Mouse (Mus musculus): ENCODE results near the gene Ect2.

GRCm38 (mm10) chr3:27054766-27055165 lies 98.9 kb downstream of the Ect2 start:
- TF ChIP-seq CHD2 (IDR thresholded peaks at IDR 0.05; ENCODE audit: low read length) (no peak), TCF12 (IDR thresholded peaks at IDR 0.05; ENCODE audit: low read depth, low read length) (no peak), CHD1 (IDR thresholded peaks at IDR 0.05; ENCODE audit: low read depth, low read length) (no peak), CTCF (conservative IDR thresholded peaks at IDR 0.05 in 1 of 2, IDR thresholded peaks at IDR 0.05 in 1 of 2; ENCODE audit: low read depth in 2 of 2, low read length in 2 of 2) (no peak), EP300 (IDR thresholded peaks at IDR 0.05; ENCODE audit: low read length) (no peak), MAFK (IDR thresholded peaks at IDR 0.05; ENCODE audit: insufficient replicate concordance, low read length) (no peak), PAX5 (IDR thresholded peaks at IDR 0.05; ENCODE audit: low read length) (no peak), ELF1 (IDR thresholded peaks at IDR 0.05; ENCODE audit: low read depth, low read length) (no peak), SIN3A (IDR thresholded peaks at IDR 0.05; ENCODE audit: low read length) (no peak), IRF4 (IDR thresholded peaks at IDR 0.05; ENCODE audit: low read depth, low read length) (no peak)

Data from CH12.LX (cell line).